Mouse (Mus musculus) gastrocnemius, postnatal 4 days (tissue): ENCODE results near the gene Cyp1a1. TPM values are rescaled to one million over a fixed set of nuclear protein-coding genes. Genes with fewer than 3 reads are reported as not detected.
A peak's percentile ranks its signal among the peaks of the same experiment; 100 is the strongest.
"Not testable (repeated sequence)": the region's sequence is repeated elsewhere in the genome, so short reads cannot be mapped to it uniquely, and the experiment has no call there.

Experiments used
- DNase-seq, 2 experiments: peaks; one replicate each; pipeline ENCODE4 v3.0.0; 2021 to 2022; ENCODE audit warnings: low spot score in 2 of 2, mixed read lengths in 2 of 2
- total RNA-seq, 2 experiments: library from RNA; stranded (reverse); gene quantifications; 2 replicates each; pipeline ENCODE4 v1.2.3; 2021

Gene Cyp1a1
- total RNA-seq, 2 experiments from 2014 or later: not detected

DNA sequence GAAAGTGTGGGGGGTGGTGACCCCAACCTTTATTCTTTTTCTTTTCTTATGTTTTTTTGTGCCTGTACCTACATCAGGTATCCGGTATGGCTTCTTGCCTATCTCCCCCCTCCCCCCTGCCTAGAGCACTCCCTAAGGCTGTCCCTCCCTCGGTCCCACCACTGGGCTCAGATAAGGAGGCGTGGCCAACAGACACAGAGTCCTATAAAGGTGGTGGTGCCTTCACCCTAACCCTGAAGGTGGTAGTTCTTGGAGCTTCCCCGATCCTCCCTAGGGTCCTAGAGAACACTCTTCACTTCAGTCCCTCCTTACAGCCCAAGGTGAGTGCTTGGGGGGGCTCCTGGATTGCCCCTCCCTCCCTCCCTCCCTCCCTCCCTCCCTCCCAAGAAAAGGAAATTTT lies 9.7 kb downstream of the Cyp1a1 start:
- DNase-seq: no peak

DNA sequence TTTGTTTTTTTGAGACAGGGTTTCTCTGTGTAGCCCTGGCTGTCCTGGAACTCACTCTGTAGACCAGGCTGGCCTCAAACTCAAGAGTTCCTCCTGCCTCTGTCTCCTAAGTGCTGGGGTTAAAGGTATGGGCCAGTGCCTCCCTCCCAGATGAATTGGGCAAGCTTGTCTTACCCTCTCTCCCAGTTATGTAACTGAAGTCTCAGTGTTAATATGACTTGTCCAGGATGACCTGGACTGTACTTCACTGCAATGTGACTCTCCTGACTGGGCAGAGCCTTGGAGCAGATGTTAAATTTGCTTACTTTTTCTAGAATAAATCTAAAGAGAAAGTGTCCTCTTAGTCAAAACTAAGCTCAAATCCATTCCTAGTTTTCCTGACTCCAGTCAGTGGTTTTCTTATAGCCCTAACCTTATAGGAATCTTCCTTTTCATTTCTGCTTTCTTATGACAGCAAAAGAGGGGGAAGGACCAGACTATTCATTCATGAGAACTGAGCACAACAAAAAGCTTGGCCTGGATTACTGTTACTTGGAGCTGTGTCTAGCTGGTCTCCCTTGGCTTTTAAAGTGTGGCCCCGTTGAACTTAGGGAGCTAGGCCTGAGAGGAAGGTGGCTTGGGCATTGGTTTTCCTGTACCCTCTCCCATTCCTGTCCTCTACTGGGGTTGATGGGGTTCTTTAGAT lies 10.9 kb downstream of the Cyp1a1 start:
- DNase-seq: no peak

DNA sequence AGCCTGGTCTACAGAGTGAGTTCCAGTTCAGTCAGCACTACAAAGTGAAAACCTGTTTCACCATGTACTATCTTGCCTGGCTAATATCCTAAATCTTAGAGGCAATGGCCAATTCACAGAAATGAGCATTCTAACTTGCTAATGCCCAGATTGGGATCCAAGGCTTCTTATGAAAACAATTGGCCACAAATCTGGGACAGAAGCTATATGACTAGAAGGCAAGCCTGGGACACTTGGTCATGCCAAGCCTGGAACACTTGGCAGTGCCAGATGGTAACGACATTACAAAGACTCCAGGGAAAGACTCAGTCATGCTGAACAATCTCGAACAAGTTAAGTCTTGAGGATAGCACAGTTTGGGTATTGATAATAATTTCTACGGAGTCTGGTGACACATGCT lies 18.8 kb downstream of the Cyp1a1 start:
- DNase-seq: no peak

DNA sequence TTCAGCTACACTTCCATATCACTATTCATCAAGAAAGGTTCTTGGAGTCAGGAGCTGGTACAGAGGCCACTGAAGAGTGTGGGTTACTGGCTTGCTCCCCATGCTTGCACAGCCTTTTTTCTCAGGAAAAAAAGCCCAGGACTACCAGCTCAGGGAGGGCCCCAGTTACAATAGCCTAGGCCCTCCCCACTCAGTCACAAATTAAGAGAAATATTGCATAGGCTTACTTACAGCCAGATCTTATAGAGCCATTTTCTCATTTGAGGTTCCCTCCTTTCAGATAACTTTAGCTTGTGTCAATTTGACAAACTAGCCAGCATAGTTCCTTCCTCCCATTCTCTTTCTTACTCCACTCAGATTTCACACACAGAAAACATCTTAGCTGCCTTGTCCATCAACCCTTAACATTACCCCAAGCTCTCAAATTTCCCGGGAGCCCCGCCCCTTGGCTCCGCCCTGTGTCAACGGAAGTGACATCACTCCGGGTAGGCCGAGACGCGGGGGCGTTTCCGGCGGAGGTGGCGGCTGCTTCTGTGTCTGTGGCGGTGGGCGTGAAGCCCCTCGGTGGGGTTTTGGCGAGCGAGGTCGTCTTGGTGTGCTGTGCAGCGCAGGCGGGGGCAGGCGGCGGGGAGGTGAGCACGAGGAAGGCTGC lies 20.5 kb downstream of the Cyp1a1 start, which contains the start of gene Edc3:
Gene Edc3 (plus strand): TSS at position 473 of the 652 bp plus-strand sequence.
- peak; percentile 85 to 93 for DNase-seq

DNA sequence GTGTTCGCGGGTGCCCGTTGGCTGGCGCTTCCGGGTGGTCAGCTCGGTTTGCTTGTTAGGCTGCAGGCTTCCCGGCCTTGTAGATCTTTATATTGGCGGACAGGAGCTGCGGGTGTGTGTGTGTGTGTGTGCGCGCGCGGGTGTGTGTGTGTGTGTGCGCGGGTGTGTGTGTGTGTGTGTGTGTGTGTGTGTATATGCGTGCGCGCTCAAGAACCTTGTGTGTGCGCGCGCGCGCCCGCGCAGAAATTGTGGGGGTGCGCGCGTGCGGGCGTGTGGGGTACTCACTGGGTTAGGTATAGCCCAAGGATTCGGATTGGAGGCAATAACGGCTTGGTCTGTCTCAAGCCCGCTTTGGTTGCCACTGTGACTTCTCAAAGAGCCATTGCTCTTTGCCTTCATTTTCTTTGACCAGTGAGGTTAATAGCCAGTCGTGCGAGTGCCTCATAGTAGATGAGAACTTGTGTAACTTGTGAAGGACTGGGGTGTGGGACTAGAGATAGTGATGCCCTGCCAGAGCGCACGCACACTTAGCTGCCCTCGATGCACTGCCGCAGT lies 21.1 kb downstream of the Cyp1a1 start:
- peak in 1 of 2 experiments; percentile 37 for DNase-seq

DNA sequence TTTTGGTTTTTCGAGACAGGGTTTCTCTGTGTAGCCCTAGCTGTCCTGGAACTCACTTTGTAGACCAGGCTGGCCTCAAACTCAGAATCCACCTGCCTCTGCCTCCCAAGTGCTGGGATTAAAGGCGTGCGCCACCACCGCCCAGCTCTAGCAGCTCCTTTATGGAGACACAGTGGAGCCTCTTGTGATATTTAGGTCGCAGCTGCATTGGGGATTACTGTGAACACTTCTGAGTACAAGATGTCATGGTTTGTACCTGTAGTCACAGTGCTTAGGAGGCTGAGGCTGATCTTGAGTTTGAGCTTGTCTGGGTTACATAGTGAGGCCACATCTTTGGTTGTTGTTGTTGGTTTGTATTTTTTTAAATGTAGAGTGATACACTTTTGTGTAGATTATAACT lies 22.5 kb downstream of the Cyp1a1 start:
- DNase-seq: not testable (repeated sequence)

DNA sequence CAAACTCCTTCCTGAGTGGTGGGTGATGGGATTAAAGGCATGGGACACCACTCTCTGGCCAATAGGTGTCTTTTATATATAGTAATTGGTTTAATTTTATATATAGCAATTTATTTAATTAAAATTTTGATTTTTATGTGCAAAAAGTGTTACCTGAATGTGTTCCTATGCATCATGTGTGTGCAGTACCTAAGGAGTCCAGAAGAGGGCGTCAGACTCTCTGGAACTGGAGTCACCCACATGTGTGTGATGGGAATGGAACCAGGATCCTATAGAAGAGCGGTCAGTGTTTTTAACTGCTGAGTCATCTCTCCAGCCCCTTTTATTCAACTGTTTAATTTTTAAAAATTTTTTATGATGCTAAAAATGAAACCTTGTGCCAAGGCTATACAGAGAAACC lies 24.5 kb downstream of the Cyp1a1 start:
- DNase-seq: no peak

DNA sequence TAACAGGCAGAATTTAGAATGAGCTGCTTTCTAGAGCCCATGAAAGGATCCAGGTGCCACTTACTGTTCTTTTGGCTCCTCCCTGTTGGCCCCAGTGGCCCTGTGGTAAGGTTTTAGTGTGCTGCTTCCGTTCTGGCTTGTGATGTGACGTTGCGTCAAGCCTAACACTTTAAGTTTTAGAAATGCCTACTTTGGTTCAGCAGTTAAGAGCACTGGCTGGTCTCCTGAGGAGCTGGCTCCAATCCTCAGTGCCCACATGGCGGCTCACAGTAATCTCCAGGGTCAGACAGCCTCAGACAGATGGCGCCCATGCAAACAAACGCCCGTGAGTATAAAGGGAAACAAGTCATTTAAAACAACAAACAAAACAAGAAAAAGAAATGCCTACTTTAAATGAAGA lies 30.7 kb downstream of the Cyp1a1 start:
- no peak for DNase-seq

DNA sequence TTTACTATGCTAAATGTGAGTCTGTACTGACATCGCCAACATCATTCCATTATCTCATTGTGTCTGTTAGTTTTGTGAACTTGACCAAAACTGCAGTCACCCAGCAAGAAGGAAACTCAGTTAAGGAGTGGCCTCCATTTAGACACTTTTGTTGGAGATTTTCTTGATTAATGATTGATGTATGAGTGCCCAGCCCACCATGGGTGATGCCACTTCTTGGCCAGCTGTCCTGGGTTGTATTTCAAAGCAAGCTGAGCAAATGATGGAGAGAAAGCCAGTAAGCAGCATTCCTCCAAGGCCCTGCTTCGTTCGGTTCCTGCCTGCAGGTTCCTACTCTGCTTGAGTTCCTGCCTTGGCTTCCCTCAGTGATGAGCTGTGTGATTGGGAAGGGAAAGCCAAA lies 33.0 kb downstream of the Cyp1a1 start:
- DNase-seq: no peak

DNA sequence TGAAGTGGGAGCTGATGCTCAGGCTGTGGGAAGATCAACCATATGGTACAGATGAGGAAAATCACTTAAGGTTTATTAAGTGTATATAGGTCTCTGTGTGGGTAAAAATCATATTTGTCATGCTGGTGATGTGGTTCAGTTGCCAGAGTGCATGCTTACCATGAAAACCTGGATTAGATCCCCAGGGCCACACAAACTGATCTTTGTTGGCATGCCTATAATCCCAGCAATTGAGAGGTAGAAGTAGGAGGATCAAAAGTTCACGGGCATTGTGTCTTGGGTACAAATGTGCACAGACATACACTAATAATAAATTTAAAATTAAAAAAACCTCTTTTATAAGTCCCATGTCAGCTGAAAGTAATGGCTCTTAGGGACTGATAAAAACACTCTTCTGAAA lies 34.6 kb downstream of the Cyp1a1 start:
- DNase-seq: no peak

DNA sequence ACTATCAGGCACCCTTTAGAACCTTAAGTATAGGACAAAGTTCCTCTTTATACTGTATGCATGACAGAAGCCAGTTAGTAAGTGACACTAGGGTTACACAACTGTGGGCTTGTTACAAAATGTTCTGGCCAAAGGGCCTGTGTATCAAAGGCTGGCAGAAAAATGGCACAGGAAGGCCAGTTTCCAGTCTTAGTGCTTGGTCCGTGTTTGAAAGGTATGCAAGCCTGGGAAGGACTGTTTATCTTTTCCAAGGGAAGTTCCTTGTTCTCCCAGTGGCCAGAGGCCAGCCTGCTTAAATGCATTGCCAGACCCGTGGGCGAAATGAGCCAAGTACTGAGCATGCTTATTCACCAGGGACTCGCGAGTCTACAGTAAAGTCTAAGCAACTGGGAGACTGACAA lies 35.6 kb downstream of the Cyp1a1 start:
- DNase-seq: peak in 1 of 2 experiments; percentile 62

DNA sequence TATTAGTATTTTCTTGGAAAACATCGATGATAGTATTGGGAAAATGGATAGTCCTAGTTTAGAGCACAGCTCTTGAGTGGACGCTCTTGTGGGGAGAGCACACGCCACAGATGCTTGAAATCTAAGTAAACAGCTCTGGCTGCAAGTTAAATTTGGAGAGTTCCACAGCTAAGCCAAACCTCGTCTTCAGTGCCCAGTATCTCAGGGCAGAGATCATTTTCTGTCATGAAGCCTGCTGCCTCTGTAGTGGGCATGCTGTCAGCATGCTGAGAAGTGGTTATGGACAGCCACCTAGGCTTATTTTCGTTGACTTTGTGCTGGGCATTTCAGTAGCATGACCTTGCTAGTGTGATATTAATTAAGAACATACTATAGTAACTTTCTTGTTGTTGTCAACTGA lies 36.1 kb downstream of the Cyp1a1 start:
- DNase-seq: no peak

DNA sequence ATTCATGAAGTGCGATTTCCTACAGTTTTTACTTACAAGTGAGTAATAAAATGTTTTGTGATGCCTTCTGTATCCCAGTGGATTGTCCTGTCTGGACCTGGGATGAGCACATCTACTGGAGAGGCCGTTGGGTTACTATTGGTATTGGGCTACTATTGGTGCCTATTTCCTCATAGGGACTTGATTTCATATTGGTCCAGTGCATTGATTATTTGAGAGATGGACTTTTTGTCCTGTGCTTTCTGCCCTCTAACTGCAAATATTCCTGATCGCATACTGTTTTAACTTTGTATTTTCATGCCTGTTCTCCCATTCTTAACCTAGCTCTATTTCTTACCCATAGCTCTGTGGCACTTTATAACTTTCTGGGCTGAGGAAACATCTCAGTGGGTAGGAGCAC lies 37.0 kb downstream of the Cyp1a1 start:
- no peak for DNase-seq

DNA sequence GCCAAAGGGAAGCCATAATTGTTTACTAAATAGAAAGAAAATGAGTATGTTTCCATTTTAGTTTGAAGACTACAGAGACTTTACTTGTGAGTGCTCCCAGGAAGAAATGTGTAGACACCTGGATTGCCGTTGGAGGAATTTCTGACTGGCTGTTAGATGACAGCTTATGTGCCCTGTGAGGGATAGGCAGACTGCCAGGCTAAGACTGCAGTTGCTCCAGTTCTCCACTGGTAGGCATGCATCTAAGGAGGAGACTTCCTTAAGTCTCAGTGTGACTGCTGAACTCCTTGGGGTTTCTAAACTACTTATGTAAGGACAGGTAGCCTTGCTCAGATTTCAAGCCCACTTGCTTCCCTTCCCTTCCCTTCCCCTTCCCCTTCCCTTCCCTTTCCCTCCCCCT lies 40.6 kb downstream of the Cyp1a1 start:
- DNase-seq: no peak

DNA sequence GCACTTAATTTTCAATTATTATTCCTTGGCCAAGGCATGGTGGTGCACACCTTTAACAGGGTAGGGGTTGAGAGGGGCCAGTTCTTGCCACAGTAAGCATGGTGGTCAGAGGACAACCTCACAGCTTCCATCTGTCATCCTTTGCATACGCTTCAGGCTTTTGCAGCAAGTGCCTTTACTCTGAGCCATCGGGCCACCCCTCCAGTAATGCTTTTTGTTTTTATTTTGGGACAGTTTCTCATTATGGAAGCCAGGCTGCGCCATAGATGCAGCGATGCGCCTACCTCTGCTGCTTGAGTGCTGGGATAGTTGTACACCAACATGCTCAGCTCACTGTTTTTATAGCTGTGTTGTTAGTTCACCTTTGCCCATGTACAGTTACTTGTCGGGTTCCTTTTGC lies 45.9 kb downstream of the Cyp1a1 start:
- no peak for DNase-seq

DNA sequence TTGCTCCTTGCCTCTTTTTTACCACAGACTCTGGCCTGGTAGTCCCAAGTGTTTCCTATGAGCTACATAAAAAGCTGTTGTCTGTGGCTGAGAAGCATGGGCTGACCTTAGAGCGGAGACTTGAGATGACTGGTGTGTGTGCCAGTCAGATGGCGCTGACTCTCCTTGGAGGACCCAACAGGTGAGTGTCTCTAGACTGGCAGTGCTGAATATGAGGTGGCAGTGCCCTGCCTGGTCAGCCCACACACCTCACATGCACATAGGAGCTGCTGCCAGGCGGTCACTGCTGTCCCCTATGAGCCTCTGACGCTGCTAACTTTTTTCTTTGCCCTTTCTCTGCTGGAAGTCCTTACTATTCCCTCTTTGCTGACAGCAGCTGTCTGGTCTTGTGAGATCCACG lies 52.1 kb downstream of the Cyp1a1 start:
- DNase-seq: no peak

DNA sequence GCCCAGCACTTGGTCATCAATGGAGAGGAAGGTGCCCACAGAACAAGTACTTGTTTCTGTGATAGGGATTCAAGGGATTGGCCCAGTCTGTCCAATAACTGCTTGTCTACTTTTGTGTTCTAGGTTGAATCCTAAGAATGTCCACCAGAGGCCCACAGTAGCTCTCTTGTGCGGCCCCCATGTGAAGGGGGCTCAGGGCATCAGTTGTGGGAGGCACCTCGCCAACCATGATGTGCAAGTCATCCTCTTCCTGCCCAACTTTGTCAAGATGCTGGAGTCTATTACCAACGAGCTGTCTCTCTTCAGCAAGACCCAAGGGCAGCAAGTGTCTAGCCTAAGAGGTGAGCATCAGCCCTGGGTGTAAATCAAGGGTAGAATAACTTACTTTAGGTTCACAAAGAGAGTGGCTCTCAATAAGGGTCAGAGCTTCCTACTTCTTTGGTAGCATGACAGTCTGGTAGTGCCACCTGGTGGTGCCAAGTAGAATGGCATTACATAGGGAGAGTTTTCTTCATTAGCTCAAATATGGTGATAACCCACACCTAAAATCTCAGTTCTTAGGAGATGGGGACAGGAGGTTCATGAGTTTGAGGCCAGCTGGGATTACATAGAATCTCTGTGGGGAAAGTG lies 56.8 kb downstream of the Cyp1a1 start:
- no peak for DNase-seq

DNA sequence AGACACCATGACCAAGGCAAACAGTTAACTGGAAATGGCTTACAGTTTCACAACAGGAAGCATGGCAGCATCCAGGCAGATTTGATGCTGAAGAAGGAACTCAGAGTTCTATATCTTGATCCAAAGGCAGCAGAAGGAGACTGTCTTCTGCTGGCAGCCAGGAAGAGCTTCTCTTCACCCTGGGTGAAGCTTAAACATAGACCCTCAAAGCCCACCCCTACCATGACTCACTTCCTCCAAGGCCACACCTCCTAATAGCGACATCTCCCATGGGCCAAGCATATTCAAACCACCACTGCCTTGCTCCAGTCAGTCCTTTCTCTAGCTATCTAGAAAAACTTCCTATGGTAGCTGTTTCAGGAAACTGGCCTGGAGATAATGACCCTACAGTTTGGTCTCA lies 59.3 kb downstream of the Cyp1a1 start:
- no peak for DNase-seq

DNA sequence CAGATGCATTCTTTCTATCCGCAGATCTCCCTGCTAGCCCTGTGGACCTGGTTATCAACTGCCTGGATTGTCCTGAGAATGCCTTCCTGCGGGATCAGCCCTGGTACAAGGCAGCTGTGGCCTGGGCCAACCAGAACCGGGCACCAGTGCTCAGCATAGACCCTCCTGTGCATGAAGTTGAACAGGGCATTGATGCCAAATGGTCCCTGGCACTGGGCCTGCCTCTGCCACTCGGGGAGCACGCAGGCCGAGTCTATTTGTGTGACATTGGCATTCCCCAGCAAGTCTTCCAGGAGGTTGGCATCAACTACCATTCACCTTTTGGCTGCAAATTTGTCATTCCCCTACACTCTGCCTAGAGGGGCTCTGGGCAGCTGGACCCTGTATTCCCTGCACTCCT lies 60.4 kb downstream of the Cyp1a1 start:
- no peak for DNase-seq

DNA sequence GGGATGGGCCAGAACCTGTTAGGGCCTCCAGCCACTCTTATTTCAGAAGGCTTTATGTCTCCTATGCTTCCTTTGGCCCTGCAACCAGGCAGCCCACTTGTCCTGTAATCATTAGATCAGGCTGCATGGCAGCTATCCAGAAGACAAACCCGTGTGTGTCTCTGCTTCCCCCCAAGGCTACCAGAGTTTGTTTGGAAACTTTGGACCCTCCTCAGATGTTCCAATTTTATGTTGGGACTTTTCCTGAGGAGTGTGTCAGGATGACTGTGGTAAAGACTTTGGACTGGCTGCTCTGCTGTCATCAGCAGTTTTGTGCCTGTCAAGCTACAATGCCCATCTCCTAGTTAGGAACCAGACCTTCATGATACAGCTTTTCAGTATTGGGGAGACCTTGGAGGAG lies 61.1 kb downstream of the Cyp1a1 start:
- DNase-seq: no peak

DNA sequence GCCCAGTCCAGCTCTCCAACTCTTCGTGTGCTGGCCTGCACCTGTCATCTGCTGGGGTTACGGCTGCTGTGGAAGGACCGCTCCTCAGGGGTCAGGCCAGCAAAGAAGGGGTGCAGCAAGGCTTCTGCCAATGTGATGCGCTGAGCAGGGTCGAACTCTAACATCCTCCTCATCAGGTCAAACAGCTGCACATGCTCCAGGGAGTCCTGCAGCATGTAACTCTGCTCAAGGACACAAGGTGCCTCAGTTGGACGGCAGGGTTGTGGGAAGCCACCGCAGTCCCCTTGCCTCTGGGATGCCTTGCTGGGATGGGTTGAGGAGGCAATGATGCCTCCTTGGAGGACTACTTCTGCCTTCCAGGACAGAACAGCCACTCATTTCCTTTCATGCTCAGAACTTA lies 63.2 kb downstream of the Cyp1a1 start:
- no peak for DNase-seq
